Mouse (Mus musculus): ENCODE results near the gene Serinc3.
"Not testable (repeated sequence)": the region's sequence is repeated elsewhere in the genome, so short reads cannot be mapped to it uniquely, and the experiment has no call there.

The Serinc3 gene

DNA sequence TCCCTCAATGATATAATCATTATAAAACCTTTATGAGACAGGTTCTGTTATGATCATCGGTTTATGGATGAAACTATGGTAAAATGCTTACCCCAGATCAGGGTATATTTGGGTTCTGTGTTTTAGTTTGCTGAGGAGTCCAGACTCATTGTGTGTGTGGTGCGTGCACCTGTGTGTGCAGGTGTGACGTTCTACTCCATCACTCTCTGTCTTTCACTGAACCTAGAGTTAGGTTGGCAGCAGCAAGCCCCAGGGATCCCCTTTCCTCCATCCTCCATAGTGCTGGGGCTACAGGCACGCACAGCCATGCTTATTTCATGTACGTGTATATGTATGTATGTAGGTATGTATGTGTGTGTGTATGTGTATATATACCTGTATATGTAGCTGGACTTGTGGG lies 17.1 kb upstream of the Serinc3 start:
- DNase-seq, result no peak

DNA sequence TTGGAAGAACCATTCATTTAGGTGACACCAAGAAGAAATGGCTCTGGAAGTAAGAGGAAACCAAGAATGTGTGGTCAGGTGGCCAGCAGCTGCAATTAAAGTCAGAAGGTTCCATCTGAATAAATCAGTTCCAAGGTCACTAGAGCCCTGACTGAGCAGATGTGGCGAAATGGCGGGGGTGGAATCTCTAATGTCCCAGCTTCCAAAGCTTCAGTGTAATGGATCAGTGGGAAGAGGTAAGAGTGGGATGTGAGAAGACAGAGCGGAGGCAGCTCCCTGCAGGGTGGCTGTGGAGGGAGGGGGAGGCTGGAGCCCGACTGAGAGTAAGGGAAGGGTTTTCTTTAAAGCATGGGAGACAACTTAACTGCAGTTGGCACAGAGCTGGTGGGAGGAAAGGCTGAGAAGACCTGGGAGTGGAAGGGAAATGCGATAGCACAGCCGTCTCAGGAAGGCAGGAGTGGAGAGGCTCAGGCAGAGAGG lies 16.5 kb upstream of the Serinc3 start:
- DNase-seq, result peak; percentile 44 to 63

GRCm38 (mm10) chr2:163660103-163660701 lies 15.3 kb upstream of the Serinc3 start:
- DNase-seq, result no peak

DNA sequence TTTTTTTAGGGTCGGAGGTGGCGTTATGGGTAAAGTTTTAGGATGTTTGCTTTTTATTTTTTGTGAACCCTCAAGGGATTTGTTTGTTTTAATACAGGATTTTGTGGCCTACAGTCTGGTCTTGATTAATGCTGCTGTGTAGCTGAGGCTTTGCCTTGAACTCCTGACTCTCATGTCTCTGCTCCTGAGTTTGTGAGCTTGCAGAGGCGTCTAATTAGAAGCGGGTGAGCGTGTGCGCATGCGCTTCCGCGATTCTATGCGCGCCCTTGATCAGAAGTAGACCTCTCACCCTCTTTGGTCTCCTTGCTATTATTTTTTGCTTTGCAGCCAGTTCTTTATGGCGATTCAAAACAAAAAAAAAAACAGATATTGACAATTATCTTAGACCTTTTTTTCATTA lies 14.5 kb upstream of the Serinc3 start:
- no peak for DNase-seq

GRCm38 (mm10) chr2:163658941-163659340 lies 14.0 kb upstream of the Serinc3 start:
- DNase-seq, result peak in 1 of 2 experiments; percentile 40

- DNase-seq, result peak; percentile 93 to 95
These were observed 13.3 kb upstream of the Serinc3 start, which contains the start of gene Pkig for GRCm38 (mm10) chr2:163657975-163658886. Gene Pkig, plus strand, starts transcription at chr2:163658386.

- no peak for DNase-seq
These were observed 12.6 kb upstream of the Serinc3 start for GRCm38 (mm10) chr2:163657486-163657885.

DNA sequence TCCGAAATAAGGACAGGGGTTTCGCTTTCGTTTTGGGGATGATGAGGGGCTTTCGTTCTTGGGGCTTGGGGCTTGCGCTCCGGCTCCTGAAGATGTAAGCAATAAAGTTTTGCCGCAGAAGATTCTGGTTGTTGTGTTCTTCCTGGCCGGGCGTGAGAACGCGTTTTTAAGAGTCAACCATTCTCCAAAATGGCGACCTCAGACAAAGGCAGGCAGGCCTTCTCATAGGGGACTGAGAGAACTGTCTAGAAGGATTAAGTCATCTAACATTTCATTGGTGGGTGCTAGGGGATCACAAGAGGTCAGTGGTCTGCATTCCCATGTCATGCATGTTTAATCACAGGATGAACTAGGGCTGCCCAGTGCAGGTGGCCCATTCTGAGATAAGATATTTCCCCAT lies 10.8 kb upstream of the Serinc3 start:
- DNase-seq, result not testable (repeated sequence)

DNA sequence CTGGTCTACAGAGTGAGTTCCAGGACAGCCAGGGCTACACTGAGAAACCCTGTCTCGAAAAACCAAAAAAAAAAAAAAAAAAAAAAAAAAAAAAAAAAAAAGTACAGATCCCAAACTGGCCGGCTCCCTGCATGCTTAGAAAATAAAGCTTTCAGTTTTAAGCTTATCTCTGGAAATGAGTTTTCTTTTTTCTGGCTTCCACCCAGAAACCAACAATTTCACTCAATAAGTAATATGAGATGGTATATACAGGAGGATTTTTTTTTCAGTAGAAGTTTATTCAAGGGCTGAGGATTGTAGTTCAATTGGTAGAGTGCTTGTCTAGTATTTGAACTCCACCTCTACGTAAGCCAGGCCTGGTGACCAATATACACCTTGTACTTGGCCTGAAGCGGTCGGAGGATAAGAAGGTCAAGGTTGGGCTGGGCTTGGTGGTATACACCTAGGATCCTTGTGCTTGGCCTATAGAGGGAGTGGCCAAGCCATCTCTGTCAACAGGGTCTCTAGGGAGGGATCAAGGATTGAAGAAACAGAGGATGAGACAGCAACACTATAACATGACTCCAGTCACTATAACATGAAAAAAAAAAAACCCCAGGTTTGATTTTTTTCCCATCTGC lies 1.6 kb upstream of the Serinc3 start:
- no peak for DNase-seq

- DNase-seq, result no peak
These were observed 949 bp upstream of the Serinc3 start for GRCm38 (mm10) chr2:163645700-163646460.

- no peak for DNase-seq
These were observed 884 bp downstream of the Serinc3 start for GRCm38 (mm10) chr2:163644047-163644446.

DNA sequence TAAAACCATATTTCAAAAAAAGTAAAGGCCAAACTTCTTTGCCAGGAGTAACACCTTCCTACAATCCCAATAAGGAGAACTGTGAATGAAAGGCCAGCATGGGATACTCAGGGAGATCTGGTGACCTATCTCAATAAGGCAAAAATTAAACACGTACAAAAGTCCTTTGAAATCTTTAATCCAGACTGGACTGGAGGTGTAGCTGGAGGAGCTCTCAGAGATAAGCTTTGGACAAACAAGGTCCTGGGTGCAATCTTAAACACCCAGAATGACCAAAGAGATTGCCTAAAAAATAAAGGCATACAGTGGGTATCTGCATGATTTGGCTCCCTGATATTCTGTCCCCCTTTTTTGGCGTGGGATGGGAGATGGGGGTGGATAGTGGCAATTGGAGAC lies 1.4 kb downstream of the Serinc3 start:
- DNase-seq, result no peak

GRCm38 (mm10) chr2:163642685-163643575 lies 2.0 kb downstream of the Serinc3 start:
- DNase-seq, result peak; percentile 29 to 48

- peak in 1 of 2 experiments; percentile 30 for DNase-seq
These were observed 3.2 kb downstream of the Serinc3 start for GRCm38 (mm10) chr2:163641681-163642080.

GRCm38 (mm10) chr2:163640493-163640892 lies 4.4 kb downstream of the Serinc3 start:
- no peak for DNase-seq

- no peak for DNase-seq
These were observed 7.2 kb downstream of the Serinc3 start for GRCm38 (mm10) chr2:163637655-163638266.

- DNase-seq, result no peak
These were observed 8.9 kb downstream of the Serinc3 start for GRCm38 (mm10) chr2:163636057-163636456.

DNA sequence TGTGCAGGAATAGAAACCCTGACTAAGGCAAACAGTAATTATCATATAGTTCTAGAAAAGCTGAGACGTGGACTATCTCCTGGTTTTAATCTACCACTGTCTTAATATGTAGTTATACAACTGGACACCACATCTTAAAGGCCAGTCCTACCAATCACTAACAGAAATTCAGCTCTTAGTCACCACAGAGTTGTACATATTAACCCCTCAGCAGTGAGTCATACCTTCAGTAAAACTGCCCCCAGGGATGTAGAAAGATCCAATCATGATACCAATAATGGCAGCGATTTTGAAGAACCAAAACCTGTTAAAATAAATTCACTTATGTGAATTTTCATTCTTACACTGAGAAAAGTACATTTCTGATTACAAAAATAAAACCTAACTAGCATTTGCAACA lies 10.7 kb downstream of the Serinc3 start:
- no peak for DNase-seq

- no peak for DNase-seq
These were observed 13.2 kb downstream of the Serinc3 start for GRCm38 (mm10) chr2:163631715-163632114.

- DNase-seq, result no peak
These were observed 13.7 kb downstream of the Serinc3 start for GRCm38 (mm10) chr2:163631223-163631622.

DNA sequence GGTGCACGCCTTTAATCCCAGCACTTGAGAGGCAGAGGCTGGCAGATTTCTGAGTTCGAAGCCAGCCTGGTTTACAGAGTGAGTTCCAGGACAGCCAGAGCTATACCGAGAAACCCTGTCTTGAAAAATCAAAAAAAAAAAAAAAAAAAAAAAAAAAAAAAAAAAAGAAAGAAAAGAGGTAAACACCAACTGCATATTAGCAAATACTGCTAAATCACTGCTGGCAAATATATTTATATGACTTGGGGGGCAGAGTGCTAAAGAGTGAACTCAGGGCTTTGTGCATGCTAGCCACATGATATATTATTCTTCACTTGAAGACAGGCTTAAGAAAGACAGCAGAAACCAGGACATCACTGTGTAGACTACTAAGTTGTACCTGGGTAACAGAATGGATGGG lies 23.5 kb downstream of the Serinc3 start:
- not testable (repeated sequence) for DNase-seq

All from kidney, postnatal 4 days (tissue).